Mouse (Mus musculus) heart, adult 18-20 months (tissue): ENCODE measurements at regions not wholly inside any gene's neighbourhood (a gene's known extent, or its start where the extent isn't known, plus 50 kb on each side); places are given as distances from the start of the nearest gene placed in this dataset.

Experiments
- DNase-seq, 2 experiments: peaks; one replicate each; pipeline ENCODE4 v3.0.0; 2021 to 2022; ENCODE audit warnings: mixed read lengths in 1 of 2

GRCm38 (mm10) chr15:51734194-51734593, 2150.5 kb upstream of the Gm7489 start:
- no peak for DNase-seq
